Mouse (Mus musculus) layer of hippocampus, adult 8-10 months (tissue): ENCODE results near the gene Elfn1. TPM values are rescaled to one million over a fixed set of nuclear protein-coding genes. Genes with fewer than 3 reads are reported as not detected.

Source experiments
- DNase-seq, 2 experiments: peaks; one replicate each; pipeline ENCODE4 v3.0.0; 2022; ENCODE audit warnings: low spot score in 2 of 2
- total RNA-seq, 4 experiments: library from RNA; stranded (reverse); gene quantifications; 2 replicates each; pipeline ENCODE4 v1.2.4; 2022

The Elfn1 gene
- total RNA-seq, 4 experiments from 2014 or later = 27.6 to 34.4 (median 30.4) TPM

DNA sequence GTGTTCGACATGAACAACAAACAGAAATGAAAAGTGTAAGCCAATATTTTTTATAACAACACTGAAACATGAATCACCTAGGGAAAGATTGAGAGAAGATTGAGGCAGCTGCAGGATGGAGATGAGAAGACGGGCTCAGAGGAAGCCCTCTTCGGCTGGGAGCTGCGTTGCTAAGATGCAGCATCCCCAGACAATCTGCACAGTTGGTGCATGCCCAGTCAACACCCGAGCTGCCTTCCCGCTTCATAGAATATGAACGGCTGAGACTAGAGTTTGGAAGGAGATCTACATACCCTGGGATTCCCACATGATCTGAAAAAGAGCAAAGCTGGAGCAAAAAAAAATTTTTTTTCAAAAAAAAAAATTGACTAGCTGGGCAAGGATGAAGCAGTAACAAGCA is 111.0 kb downstream of the Elfn1 start:
- DNase-seq = peak in 1 of 2 experiments; percentile 16

- no peak for DNase-seq
Observed at GRCm38 (mm10) chr5:140019616-140020015, 111.9 kb downstream of the Elfn1 start.

- peak; percentile 26 to 53 for DNase-seq
Observed at GRCm38 (mm10) chr5:140021755-140022154, 114.0 kb downstream of the Elfn1 start.

- no peak for DNase-seq
Observed at GRCm38 (mm10) chr5:140022861-140023260, 115.1 kb downstream of the Elfn1 start.

DNA sequence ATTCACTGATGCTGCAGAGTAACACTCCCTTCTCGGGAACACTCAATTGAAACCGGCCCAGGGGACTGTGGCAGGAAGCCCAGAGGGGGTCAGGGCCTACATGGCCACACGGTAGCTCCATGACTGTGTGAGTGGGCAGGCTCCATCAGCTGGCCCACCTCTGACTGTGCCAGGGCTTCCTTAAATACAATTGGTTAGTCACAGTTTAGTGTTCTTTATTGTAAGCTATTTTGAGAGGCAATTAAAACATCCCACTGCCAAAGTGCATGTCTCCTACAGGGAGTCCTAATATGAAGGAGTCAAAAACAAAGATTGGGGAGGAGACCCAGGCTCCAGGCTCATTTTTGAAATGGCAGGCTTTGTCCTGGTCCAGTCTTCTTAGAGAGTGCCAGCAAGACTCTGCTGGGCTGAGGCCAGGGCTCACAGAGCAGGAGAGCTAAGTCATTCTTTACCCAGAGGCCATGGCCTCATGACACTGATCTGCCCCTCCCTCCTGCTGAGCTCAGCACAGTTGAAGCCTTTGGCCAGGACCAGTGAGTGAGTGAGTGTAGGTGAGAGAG is 116.3 kb downstream of the Elfn1 start:
- peak; percentile 20 for DNase-seq

Other genes with a start within 250 kb of the Elfn1 start
- gene Micall2, start 171.6 kb upstream of the Elfn1 start, total RNA-seq = 1 to 10 TPM; 2.0 to 4.5 (median 2.8) TPM
- 100 to 1,000 TPM in 1 of 4 experiments, 10 to 100 TPM in 3; 80.3 to 100 (median 97.2) TPM for gene Ints1, start 132.3 kb upstream of the Elfn1 start, total RNA-seq
- 10 to 100 TPM in 2 of 4 experiments, 1 to 10 TPM in 2; 9.2 to 16.4 (median 10.5) TPM for gene Mafk, start 116.4 kb upstream of the Elfn1 start, total RNA-seq
- gene Tmem184a, start 88.0 kb upstream of the Elfn1 start, total RNA-seq = 1 to 10 TPM in 1 of 4 experiments, under 1 TPM in 3; 0.37 to 1.1 (median 0.68) TPM
- gene Gm26938, start 81.5 kb upstream of the Elfn1 start, total RNA-seq = not detected
- gene Psmg3, start 81.1 kb upstream of the Elfn1 start, total RNA-seq = 10 to 100 TPM; 17.6 to 19.2 (median 18.5) TPM